Mouse (Mus musculus): ENCODE data around the gene Fras1.

DNA sequence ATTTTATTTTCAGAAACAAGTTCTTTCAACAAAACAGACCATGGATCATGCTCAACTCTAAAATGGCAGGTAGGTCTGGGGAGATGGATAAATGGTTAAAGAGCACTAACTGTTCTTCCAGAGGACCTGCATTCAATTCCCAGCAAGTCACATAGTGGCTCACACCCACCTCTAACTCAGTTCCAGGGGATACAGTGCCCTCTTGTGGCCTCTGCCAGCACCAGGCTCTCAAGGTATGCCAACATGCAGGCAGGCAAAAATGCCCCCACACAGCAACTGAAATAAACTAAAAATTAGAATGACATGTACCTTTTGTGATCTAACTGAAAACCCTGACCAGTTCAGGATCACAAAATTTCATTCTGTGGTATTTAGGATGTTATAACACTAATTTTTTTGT is 21.8 kb upstream of the Fras1 start:
- TF ChIP-seq CTCF (IDR thresholded peaks at IDR 0.05; ENCODE audit: low read depth, low read length): peak; percentile 80
- TF ChIP-seq POLR2A (IDR thresholded peaks at IDR 0.05; ENCODE audit: insufficient read depth, low read length): no peak
- TF ChIP-seq EP300 (IDR thresholded peaks at IDR 0.05; ENCODE audit: insufficient read depth, low read depth, low read length): no peak

All from ES-Bruce4 (cell line).